Mouse (Mus musculus) stomach, postnatal 0 days (tissue): Measurements from ENCODE around the gene Abce1.

Source experiments
- CTCF ChIP-seq: IDR thresholded peaks from 2 replicates; pipeline ENCODE4 v1.5.1; 2016; ENCODE audit warnings: antibody characterized with exemption, low read depth, mild to moderate bottlenecking, moderate library complexity
- EP300 ChIP-seq: optimal IDR thresholded peaks from 2 replicates; pipeline ENCODE3; 2016; ENCODE audit warnings: antibody characterized with exemption

- TF ChIP-seq EP300 (no peak), CTCF (no peak)
These were observed 73.4 kb downstream of the Abce1 start for GRCm38 (mm10) chr8:79638001-79638706.
